Mouse (Mus musculus) liver, embryonic 12.5 days (tissue): Measurements from ENCODE around the gene Usp49. TPM values are rescaled to one million over a fixed set of nuclear protein-coding genes. Genes with fewer than 3 reads are reported as not detected.
A peak's percentile ranks its signal among the peaks of the same experiment; 100 is the strongest.

Experiments used
- ATAC-seq: fragments of 200-750 bp; cut with Nextera tagmentation; 2 replicates; pipeline ENCODE4 v1.8.0; 2017; ENCODE audit warnings: moderate number of reproducible peaks, mild to moderate bottlenecking, moderate library complexity
- H3K27ac ChIP-seq: fragments of 300-500 bp; sonication (generic); 2 replicates; pipeline ENCODE4 v1.5.1; 2016; ENCODE audit warnings: mild to moderate bottlenecking
- H3K27me3 ChIP-seq: fragments of 300-500 bp; sonication (generic); replicated peaks from 2 replicates; pipeline ENCODE4 v1.6.1; 2016; ENCODE audit warnings: mild to moderate bottlenecking, moderate library complexity
- H3K36me3 ChIP-seq: fragments of 300-500 bp; sonication (generic); 2 replicates; pipeline ENCODE4 v1.6.1; 2016; ENCODE audit warnings: mild to moderate bottlenecking, moderate library complexity
- H3K4me1 ChIP-seq: fragments of 300-500 bp; sonication (generic); 2 replicates; pipeline ENCODE4 v1.6.1; 2016
- H3K4me2 ChIP-seq: fragments of 300-500 bp; sonication (generic); 2 replicates; pipeline ENCODE4 v1.6.1; 2016; ENCODE audit warnings: mild to moderate bottlenecking, moderate library complexity
- H3K4me3 ChIP-seq: fragments of 300-500 bp; sonication (generic); 2 replicates; pipeline ENCODE4 v1.5.1; 2016; ENCODE audit warnings: mild to moderate bottlenecking, moderate library complexity
- H3K9ac ChIP-seq: fragments of 300-500 bp; sonication (generic); 2 replicates; pipeline ENCODE4 v1.6.1; 2016; ENCODE audit warnings: mild to moderate bottlenecking, moderate library complexity
- H3K9me3 ChIP-seq: fragments of 300-500 bp; sonication (generic); replicated peaks from 2 replicates; pipeline ENCODE4 v1.6.1; 2016; ENCODE audit warnings: mild to moderate bottlenecking, moderate library complexity
- WGBS: fragments of 180-500 bp; shearing (Covaris S2); methylation state at CpG from one replicate; pipeline ENCODE4 v1.1.7; 2016; ENCODE audit not compliant: insufficient replicate concordance; 5-methylcytosine and 5-hydroxymethylcytosine counted together
- polyA plus RNA-seq: library from polyadenylated mRNA; unstranded; fragments of >200 nt; fragmentation: Nextera tagmentation; extraction: Ambion mirVana; gene quantifications from 2 replicates; pipeline ENCODE4 v1.2.1, GENCODE M21; 2016

The Usp49 gene
- polyA plus RNA-seq, 1 experiment from 2014 or later, result 6.2 TPM

DNA sequence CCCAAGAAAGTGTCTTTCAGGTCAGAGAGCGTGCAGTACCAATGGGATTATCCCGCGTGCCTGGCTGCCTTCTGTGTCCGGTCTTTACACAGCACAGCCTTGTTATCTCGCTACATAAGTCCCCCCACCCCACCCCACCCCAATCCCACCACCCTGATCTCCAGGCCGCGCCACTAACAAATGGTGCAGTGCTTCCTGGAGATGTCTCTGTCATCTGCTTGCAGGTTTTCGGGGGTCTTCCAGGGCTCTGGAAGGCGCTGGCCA lies 57.8 kb downstream of the Usp49 start, which contains the start of gene Tomm6:
Gene Tomm6, minus strand, starts transcription at position 43 of the 264 bp plus-strand sequence.
- no peak for ATAC-seq
- under 1% methylated on average over 9 of the region's 9 CpGs for WGBS
- peak within 1 kb of the TSS; percentile 83 for H3K27ac ChIP-seq

DNA sequence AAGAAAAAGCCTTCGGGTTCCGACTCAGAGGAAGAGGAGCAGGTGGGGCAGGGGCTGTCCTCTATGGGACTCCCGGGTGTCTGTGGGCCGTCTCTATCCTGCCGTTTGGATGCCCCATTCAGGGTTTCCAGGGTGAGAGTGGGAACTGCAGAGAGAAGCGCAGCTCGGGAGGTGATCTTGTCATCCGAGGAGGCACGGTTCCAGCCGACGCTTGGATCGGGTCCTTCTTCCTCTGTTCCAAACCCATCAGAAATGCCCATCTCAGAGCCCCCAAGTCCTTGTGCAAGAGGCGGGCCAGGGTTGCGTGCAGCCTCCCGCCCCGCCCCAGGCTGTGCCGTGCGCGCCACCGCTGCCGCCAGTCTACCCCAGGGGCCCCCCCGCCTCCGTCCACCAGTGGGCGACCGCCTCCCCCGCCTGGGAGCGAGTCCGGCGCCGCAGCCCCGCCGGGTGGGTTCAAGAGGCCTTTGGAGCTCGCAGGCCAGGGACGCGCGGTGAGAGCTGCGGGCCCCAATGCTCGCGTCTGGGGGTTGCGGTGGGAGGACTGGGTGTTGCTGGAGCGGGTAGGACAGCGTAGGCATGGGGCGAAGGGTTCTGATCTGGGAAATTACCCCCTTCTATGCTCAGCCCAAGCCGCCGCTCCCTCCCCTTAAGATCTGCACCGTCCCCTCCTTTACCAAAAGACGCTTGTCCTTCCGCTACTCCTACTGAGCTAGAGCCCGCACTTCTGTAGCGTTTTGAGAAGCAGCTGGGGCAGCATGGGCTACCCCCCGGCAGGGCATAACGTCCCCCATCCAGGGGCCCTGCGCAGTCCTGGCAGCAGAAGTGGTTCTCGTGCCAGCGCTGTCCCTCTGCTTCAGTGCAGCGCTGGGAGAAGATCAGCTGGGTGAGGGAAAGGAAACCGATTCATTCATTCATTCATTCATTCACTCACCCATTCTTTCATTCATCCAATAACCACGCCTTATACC lies 58.4 kb downstream of the Usp49 start, which contains the start of gene Frs3:
Gene Frs3, plus strand, starts transcription at position 423 of the 968 bp plus-strand sequence.
- 2% methylated on average over 58 of the region's 58 CpGs for WGBS
- peak; percentile 74 for ATAC-seq
- H3K4me3 ChIP-seq, result peak within 1 kb of the TSS; percentile 79
- H3K4me1 ChIP-seq, result peaks cover 42% of the 10 kb centered on the region
- H3K27ac ChIP-seq, result peak within 1 kb of the TSS; percentile 83
- peak within 1 kb of the TSS; percentile 75 for H3K9ac ChIP-seq
- peaks cover 38% of the 10 kb centered on the region for H3K27me3 ChIP-seq
- peaks cover 29% of the 10 kb centered on the region for H3K36me3 ChIP-seq
- H3K4me2 ChIP-seq, result peak within 1 kb of the TSS; percentile 99
- no peaks in the 10 kb centered on the region for H3K9me3 ChIP-seq

More for the DNA sequence above, 57.8 kb downstream of the Usp49 start, which contains the start of gene Tomm6:
- H3K9ac ChIP-seq, result peak within 1 kb of the TSS; percentile 75
- H3K4me1 ChIP-seq, result peaks cover 39% of the 10 kb centered on the region
- peak within 1 kb of the TSS; percentile 79 for H3K4me3 ChIP-seq
- peak within 1 kb of the TSS; percentile 99 for H3K4me2 ChIP-seq
- peaks cover 34% of the 10 kb centered on the region for H3K36me3 ChIP-seq
- no peaks in the 10 kb centered on the region for H3K9me3 ChIP-seq
- H3K27me3 ChIP-seq, result peaks cover 32% of the 10 kb centered on the region

DNA sequence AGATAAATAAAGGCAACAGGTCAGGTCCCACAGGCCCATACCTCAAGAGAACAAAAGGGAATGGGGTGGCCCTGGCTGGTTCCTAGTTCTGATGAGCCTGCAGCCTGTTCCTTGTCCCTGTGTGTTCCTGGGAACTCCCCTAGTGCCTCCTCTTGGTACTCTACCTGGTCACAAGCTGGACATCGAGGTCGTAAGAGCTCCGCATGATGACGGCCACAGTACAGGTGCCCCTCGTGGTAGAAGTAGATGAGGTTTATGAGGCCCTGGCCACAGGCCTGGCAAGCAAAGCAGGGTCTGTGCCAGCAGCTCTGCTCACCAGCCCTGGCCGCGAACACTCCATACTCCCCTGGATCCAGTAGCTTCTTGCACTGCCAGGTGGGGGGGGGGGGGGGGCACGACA lies 59.4 kb downstream of the Usp49 start:
- peaks cover 49% of the 10 kb centered on the region for H3K4me1 ChIP-seq
- WGBS, result 83% methylated on average over 8 of the region's 8 CpGs
- no peaks in the 10 kb centered on the region for H3K9me3 ChIP-seq
- peak overlapping the region; percentile 79; the same call in 1 of the 2 replicates for H3K4me3 ChIP-seq
- no peak overlapping the region for H3K9ac ChIP-seq
- ATAC-seq, result no peak
- H3K27me3 ChIP-seq, result peaks cover 45% of the 10 kb centered on the region
- H3K4me2 ChIP-seq, result peak overlapping the region; percentile 99
- no peak overlapping the region for H3K27ac ChIP-seq
- peaks cover 19% of the 10 kb centered on the region for H3K36me3 ChIP-seq

DNA sequence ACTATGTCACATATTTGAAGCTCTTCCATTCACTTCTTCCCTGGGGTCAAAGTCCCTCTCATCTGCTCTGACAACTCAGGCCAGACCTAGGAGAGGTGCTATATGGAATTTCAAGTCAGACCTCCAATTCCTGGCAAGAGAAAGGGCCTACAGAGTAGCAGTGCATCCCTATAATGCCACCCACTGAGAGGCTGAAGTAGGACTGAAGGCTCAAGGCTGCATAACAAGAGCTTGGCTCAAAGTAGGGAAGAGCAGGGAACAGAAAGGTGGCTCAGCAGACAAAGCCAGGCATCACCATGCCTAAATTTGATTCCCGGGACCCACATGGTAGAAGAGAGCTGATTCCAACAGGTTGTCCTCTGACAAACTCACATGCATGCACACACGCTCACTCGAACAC lies 61.2 kb downstream of the Usp49 start:
- Histone ChIP-seq H3K27ac (no peak overlapping the region), H3K4me1 (peaks cover 47% of the 10 kb centered on the region), H3K4me3 (no peak overlapping the region), H3K4me2 (no peak overlapping the region), H3K9ac (no peak overlapping the region), H3K27me3 (peaks cover 63% of the 10 kb centered on the region), H3K36me3 (peaks cover 2% of the 10 kb centered on the region; the same call in 1 of the 2 replicates), H3K9me3 (no peaks in the 10 kb centered on the region)
- 88% methylated on average over 3 of the region's 3 CpGs for WGBS
- ATAC-seq, result no peak

DNA sequence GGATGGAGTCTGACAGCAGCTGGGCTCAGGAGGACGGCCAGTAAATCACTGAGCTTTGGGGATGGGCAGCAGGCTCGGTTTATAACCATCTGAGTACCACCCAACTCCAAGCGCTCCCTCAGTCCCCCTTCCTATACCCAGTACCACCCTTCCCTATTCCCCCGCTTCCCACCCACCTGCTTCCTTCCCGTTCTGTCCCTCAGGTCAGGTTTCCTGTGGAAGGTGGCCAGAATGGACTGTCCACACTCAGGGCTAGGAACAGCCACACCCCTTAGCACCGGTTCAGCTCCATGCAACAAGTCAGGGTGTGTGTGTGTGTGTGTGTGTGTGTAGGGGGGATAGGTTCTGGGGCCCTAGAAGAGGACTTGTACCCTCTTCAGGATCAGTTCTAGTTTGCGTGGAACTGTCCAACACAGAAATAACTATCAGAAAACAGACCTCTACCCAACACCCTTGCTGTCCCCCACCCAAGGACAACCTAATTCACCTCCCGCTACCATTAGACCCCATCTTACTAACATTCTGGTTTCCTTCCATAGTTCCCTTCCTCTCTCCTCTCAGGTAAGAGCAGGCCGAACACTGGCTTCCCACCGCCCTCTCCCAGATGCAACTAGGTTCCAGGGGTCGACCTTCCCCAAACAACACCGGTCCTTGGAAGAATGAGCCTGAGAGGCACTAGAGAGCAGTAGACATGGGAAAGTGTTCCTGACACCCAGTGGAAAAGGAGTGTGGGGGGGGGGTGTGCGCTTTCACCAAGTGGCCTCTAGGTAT lies 63.4 kb downstream of the Usp49 start:
- Histone ChIP-seq H3K27me3 (peaks cover 82% of the 10 kb centered on the region), H3K9me3 (no peaks in the 10 kb centered on the region), H3K27ac (no peak overlapping the region), H3K4me1 (peaks cover 39% of the 10 kb centered on the region), H3K36me3 (no peaks in the 10 kb centered on the region), H3K9ac (peak overlapping the region; percentile 77), H3K4me3 (peak overlapping the region; percentile 71), H3K4me2 (peak overlapping the region; percentile 92)
- 44% methylated on average over 13 of the region's 13 CpGs for WGBS
- ATAC-seq, result no peak

DNA sequence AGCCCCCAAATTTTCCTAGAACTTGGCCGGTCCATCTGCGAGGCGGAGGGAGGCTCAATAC lies 63.8 kb downstream of the Usp49 start, which contains the start of gene Gm21981:
Gene Gm21981, minus strand, starts transcription at position 14 of the 61 bp plus-strand sequence.
- peak within 1 kb of the TSS; percentile 77 for H3K9ac ChIP-seq
- H3K4me3 ChIP-seq, result peak within 1 kb of the TSS; percentile 71
- H3K27ac ChIP-seq, result 0 out of 2 replicates have a peak within 1 kb of the TSS, but pooled peaks have one; percentile 8
- H3K9me3 ChIP-seq, result no peaks in the 10 kb centered on the region
- peaks cover 82% of the 10 kb centered on the region for H3K27me3 ChIP-seq
- 0% methylated on average over 3 of the region's 3 CpGs for WGBS
- peaks cover 35% of the 10 kb centered on the region for H3K4me1 ChIP-seq
- ATAC-seq, result no peak
- H3K4me2 ChIP-seq, result peak within 1 kb of the TSS; percentile 92
- no peaks in the 10 kb centered on the region for H3K36me3 ChIP-seq

DNA sequence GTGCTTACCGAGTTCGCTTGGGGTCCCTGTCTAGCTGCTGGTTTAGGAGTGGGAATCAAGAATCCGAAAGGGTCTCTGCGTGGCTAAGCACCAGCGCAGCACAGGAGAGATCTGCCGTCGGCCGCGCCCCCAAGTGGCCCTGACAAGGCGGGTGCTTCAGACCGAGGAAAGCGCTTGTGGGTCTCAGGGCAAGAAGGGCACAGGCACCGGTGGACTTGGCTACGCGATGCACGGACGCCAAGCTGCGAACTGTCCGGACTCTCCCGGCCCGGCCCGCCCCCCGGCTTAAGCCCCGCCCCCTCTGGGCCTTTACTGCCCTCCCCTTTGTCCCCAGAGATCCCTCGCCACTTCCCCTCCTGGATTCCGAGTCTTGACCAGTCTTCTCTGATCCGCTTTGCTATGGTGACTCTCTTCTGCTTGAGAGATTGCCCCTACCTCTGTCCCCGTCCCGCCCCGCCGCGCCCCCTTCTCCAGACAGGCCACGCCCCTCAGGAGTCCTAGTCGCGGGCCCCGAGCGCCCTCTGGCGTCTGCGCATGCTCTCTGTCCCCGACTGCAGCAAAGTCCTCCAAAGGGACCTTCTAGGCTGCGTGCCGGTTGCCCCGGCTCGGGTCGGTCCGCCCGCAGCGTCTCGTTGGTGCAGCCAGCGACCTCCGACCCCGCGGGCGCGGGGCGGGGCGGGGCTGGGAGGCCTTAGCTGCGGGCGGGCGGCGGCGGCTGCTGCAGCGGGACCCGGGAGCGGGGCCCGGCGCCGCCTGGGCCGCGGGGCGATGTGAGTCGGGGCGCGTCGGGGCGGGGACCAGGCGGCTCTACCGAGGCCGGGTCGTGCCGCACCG lies 64.2 kb downstream of the Usp49 start, which contains the start of gene Prickle4:
Gene Prickle4, minus strand, starts transcription at position 234 of the 834 bp plus-strand sequence.
- Histone ChIP-seq H3K36me3 (no peaks in the 10 kb centered on the region), H3K9ac (peak within 1 kb of the TSS; percentile 77), H3K9me3 (no peaks in the 10 kb centered on the region), H3K27me3 (peaks cover 79% of the 10 kb centered on the region), H3K27ac (0 out of 2 replicates have a peak within 1 kb of the TSS, but pooled peaks have one; percentile 8), H3K4me2 (peak within 1 kb of the TSS; percentile 92), H3K4me3 (peak within 1 kb of the TSS; percentile 71), H3K4me1 (peaks cover 31% of the 10 kb centered on the region)
- ATAC-seq, result peak; percentile 88
- WGBS, result under 1% methylated on average over 79 of the region's 82 CpGs

DNA sequence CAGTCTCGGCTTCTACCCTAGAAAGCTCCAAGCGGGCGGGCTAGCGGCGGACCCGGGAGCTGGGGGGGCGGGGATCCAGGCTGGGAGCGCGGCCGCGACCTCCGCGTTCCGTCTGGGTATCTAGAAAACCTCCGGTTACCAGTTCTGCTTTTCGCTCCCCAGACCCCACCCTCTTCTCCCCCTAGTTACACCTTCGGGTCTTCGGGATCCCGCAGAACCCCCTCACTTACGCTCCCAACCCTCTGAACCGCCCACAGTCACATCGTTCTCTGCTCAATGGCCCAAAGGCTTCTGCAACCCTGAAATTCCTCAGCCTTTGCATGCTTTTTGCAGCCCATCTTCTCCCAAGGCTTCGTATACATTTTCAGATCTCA lies 64.8 kb downstream of the Usp49 start:
- under 1% methylated on average over 22 of the region's 23 CpGs for WGBS
- ATAC-seq, result no peak
- H3K27me3 ChIP-seq, result peaks cover 73% of the 10 kb centered on the region
- no peaks in the 10 kb centered on the region for H3K9me3 ChIP-seq
- H3K4me1 ChIP-seq, result peaks cover 27% of the 10 kb centered on the region
- peak overlapping the region; percentile 92 for H3K4me2 ChIP-seq
- H3K9ac ChIP-seq, result peak overlapping the region; percentile 77
- H3K36me3 ChIP-seq, result no peaks in the 10 kb centered on the region
- H3K27ac ChIP-seq, result no peak overlapping the region
- H3K4me3 ChIP-seq, result peak overlapping the region; percentile 71

DNA sequence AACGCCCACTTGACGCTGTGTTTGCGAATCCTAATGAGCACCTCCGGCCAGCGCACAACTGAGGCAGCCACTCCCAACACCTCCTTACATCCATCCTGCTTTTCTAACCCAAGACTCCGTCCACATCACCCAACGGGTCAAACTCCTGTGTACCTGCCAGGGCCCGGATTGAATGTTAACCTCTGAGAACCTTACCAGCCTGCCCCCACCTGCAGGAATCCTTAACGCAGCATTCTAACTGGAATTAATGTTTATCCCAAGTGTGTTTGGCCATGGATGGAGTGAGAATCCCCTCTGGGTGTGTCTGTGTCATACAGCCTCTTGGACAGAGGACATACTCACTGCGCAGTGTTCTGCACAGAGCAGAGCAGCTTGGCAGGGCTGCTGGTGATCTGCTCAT lies 67.7 kb downstream of the Usp49 start:
- Histone ChIP-seq H3K36me3 (no peaks in the 10 kb centered on the region), H3K4me1 (peaks cover 27% of the 10 kb centered on the region), H3K27ac (no peak overlapping the region), H3K9ac (no peak overlapping the region), H3K9me3 (no peaks in the 10 kb centered on the region), H3K4me2 (no peak overlapping the region), H3K27me3 (peaks cover 73% of the 10 kb centered on the region), H3K4me3 (no peak overlapping the region)
- ATAC-seq, result no peak
- WGBS, result 73% methylated on average over 10 of the region's 10 CpGs

DNA sequence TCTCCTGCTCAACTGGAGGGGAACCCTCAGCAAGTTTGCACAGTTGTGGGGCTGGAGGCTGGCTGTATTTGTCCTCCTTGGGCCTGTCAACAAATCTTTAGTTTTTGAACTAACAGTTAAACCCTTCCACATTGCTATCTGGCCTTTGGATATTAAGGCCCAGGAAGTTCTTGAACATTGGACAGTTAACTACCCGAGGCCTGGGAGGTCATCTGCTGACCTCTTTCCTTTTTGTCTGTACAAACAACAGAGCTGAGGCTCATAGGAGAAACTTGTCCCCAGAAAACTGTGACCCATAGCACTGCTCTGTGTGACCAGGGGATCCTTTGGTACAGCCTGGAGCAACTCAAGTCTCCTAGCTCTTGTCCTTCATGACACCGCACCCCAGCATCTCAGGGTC lies 68.6 kb downstream of the Usp49 start:
- H3K27ac ChIP-seq, result no peak overlapping the region
- no peak overlapping the region for H3K9ac ChIP-seq
- ATAC-seq, result no peak
- no peaks in the 10 kb centered on the region for H3K9me3 ChIP-seq
- H3K4me2 ChIP-seq, result no peak overlapping the region
- no peak overlapping the region for H3K4me3 ChIP-seq
- WGBS, result 59% methylated on average over 2 of the region's 2 CpGs
- peaks cover 73% of the 10 kb centered on the region for H3K27me3 ChIP-seq
- H3K36me3 ChIP-seq, result no peaks in the 10 kb centered on the region
- H3K4me1 ChIP-seq, result peaks cover 23% of the 10 kb centered on the region

DNA sequence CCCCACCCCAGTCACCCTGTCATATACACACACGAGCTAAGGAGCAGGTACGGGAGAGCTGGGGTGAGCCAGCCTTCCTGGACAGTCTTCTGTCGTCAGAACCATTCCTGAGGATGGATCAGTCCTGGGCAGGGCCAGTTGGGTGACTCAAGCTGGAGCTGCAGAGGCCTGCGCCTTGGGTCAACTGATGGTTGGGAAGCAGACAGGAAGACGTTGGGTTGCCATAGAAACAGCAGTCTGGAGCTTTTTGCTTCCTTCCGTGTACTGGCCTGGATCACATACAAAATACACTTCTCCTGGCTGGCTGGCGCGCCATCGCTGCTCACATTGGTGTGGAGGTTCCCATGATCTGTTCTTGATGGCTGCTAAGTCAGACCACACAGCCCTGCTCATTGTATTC lies 71.3 kb downstream of the Usp49 start:
- Histone ChIP-seq H3K9me3 (no peaks in the 10 kb centered on the region), H3K4me3 (no peak overlapping the region), H3K4me2 (no peak overlapping the region), H3K9ac (no peak overlapping the region), H3K36me3 (no peaks in the 10 kb centered on the region), H3K4me1 (peaks cover 8% of the 10 kb centered on the region; the same call in 1 of the 2 replicates), H3K27me3 (peaks cover 76% of the 10 kb centered on the region), H3K27ac (no peak overlapping the region)
- no peak for ATAC-seq
- 63% methylated on average over 9 of the region's 9 CpGs for WGBS
